Mouse (Mus musculus) ES-E14 (cell line): Measurements from ENCODE around the gene Supt5.
"Not testable (repeated sequence)": the region's sequence is repeated elsewhere in the genome, so short reads cannot be mapped to it uniquely, and the experiment has no call there.

ENCODE experiments used
- CHD2 ChIP-seq: IDR thresholded peaks from 2 replicates; pipeline ENCODE4 v1.6.1; 2014; ENCODE audit warnings: mild to moderate bottlenecking, low read depth, low read length, inconsistent platforms
- HCFC1 ChIP-seq: IDR thresholded peaks from 2 replicates; pipeline ENCODE4 v1.6.1; 2012; ENCODE audit warnings: low read length, inconsistent platforms, borderline replicate concordance; ENCODE audit not compliant: insufficient read depth
- MAFK ChIP-seq: IDR thresholded peaks from 2 replicates; pipeline ENCODE4 v1.6.1; 2014; ENCODE audit warnings: mild to moderate bottlenecking, low read depth, low read length, inconsistent platforms; ENCODE audit not compliant: insufficient read depth
- ZC3H11A ChIP-seq: IDR thresholded peaks from 2 replicates; pipeline ENCODE4 v1.6.1; 2012; ENCODE audit warnings: low read depth, mild to moderate bottlenecking, inconsistent platforms, low read length, borderline replicate concordance
- ZNF384 ChIP-seq: IDR thresholded peaks from 2 replicates; pipeline ENCODE4 v1.6.1; 2012; ENCODE audit warnings: low read depth, low read length, inconsistent platforms

GRCm38 (mm10) chr7:28386877-28387276 lies 48.3 kb upstream of the Supt5 start:
- not testable (repeated sequence) for TF ChIP-seq MAFK, HCFC1, CHD2, ZC3H11A, ZNF384
